ENCODE assay signal across 1 mouse cellular context in genomic region chr2:3423841-3424578, GRCm38 (mm10).
TF ChIP-seq lines count a peak whose summit lies in the region.

Gene Dclre1c (plus strand): TSS chr2:3424131.

TF ChIP-seq in CH12.LX, 34 proteins besides CTCF, POLR2A, EP300 and RAD21 (continued from another document):
- 0 out of 2 replicates have a peak, but pooled peaks have one; percentile 23 for TF ChIP-seq KAT2A (IDR thresholded peaks at IDR 0.05; ENCODE audit: insufficient replicate concordance, low read length)
- TF ChIP-seq SMC3 (IDR thresholded peaks at IDR 0.05; ENCODE audit: low read depth, low read length): no peak
- TF ChIP-seq USF1 (IDR thresholded peaks at IDR 0.05; ENCODE audit: low read depth, low read length): no peak
- TF ChIP-seq POLR2AphosphoS2 (IDR thresholded peaks at IDR 0.05; ENCODE audit: low read depth, low read length): 0 out of 2 replicates have a peak, but pooled peaks have one; percentile 47
- TF ChIP-seq JUN (IDR thresholded peaks at IDR 0.05; ENCODE audit: insufficient read depth, low read depth, low read length): no peak
- TF ChIP-seq MYC (IDR thresholded peaks at IDR 0.05; ENCODE audit: low read depth, low read length): 0 out of 2 replicates have a peak, but pooled peaks have one; percentile 59
- TF ChIP-seq CHD1 (IDR thresholded peaks at IDR 0.05; ENCODE audit: low read depth, low read length): no peak
- peak; percentile 64 for TF ChIP-seq HCFC1 (IDR thresholded peaks at IDR 0.05; ENCODE audit: low read depth, low read length)
- TF ChIP-seq ETS1 (conservative IDR thresholded peaks at IDR 0.05; ENCODE audit: low read depth, low read length): peak; percentile 100
- peak; percentile 100 for TF ChIP-seq SIN3A (IDR thresholded peaks at IDR 0.05; ENCODE audit: low read length)
- TF ChIP-seq MXI1 (IDR thresholded peaks at IDR 0.05; ENCODE audit: low read depth, low read length): peak; percentile 95
- TF ChIP-seq RCOR1 (conservative IDR thresholded peaks at IDR 0.05; ENCODE audit: low read depth, low read length): peak; percentile 86
- TF ChIP-seq TBP (conservative IDR thresholded peaks at IDR 0.05; ENCODE audit: low read depth, low read length): peak; percentile 90
- TF ChIP-seq ZC3H11A (IDR thresholded peaks at IDR 0.05; ENCODE audit: low read depth, low read length): no peak
- TF ChIP-seq GABPA (IDR thresholded peaks at IDR 0.05; ENCODE audit: insufficient replicate concordance, low read depth, low read length): no peak
- TF ChIP-seq BHLHE40 (IDR thresholded peaks at IDR 0.05; ENCODE audit: low read depth, low read length): peak; percentile 100
- no peak for TF ChIP-seq PAX5 (IDR thresholded peaks at IDR 0.05; ENCODE audit: low read length)
- peak; percentile 76; the same call in 1 of the 2 replicates for TF ChIP-seq MEF2A (IDR thresholded peaks at IDR 0.05; ENCODE audit: borderline replicate concordance, low read depth, low read length)
- no peak for TF ChIP-seq ZNF384 (IDR thresholded peaks at IDR 0.05; ENCODE audit: low read depth, low read length)
- TF ChIP-seq MAZ (IDR thresholded peaks at IDR 0.05; ENCODE audit: low read depth, low read length): 0 out of 2 replicates have a peak, but pooled peaks have one; percentile 66
- TF ChIP-seq ZKSCAN1 (IDR thresholded peaks at IDR 0.05; ENCODE audit: borderline replicate concordance, low read depth, low read length): no peak
- no peak for TF ChIP-seq USF2 (conservative IDR thresholded peaks at IDR 0.05; ENCODE audit: low read depth, low read length)
- peak; percentile 96 for TF ChIP-seq TCF12 (IDR thresholded peaks at IDR 0.05; ENCODE audit: low read depth, low read length)
- TF ChIP-seq CHD2 (IDR thresholded peaks at IDR 0.05; ENCODE audit: low read length): peak; percentile 86
- TF ChIP-seq MAFK (IDR thresholded peaks at IDR 0.05; ENCODE audit: insufficient replicate concordance, low read length): 0 out of 2 replicates have a peak, but pooled peaks have one; percentile 53
